14 mouse cellular contexts compared by ENCODE assay signal in genomic region chr7:67035661-67036060, GRCm38 (mm10).
"Had no signal": no experiment of that assay in that cellular context is flagged by ENCODE, and none has a peak within 500 bp of the region (broad histone marks: within the 10 kb centered on the region; RNA-seq: fewer than 3 reads in every experiment).

No protein-coding gene starts in this region.

- H3K27me3 ChIP-seq: liver, embryonic 15.5 days; midbrain, embryonic 12.5 days; midbrain, embryonic 15.5 days; neural tube, embryonic 12.5 days; stomach, embryonic 15.5 days had no signal

- DNase-seq: lung, adult 18-20 months; lung, embryonic 14.5 days; lung, postnatal 10 days; lung, postnatal 4 days; right cerebral cortex, postnatal 14 days; thymus, adult 18-20 months; thymus, postnatal 14 days; thymus, postnatal 36 days had no signal

- ATAC-seq: midbrain, embryonic 15.5 days had no signal

- H3K36me3 ChIP-seq: liver, embryonic 15.5 days; midbrain, embryonic 10.5 days; midbrain, embryonic 12.5 days; midbrain, embryonic 15.5 days; neural tube, embryonic 12.5 days; stomach, embryonic 15.5 days had no signal

- H3K4me1 ChIP-seq: liver, embryonic 15.5 days; midbrain, embryonic 12.5 days; midbrain, embryonic 15.5 days; neural tube, embryonic 12.5 days had no signal

- H3K4me2 ChIP-seq: liver, embryonic 15.5 days; lung, embryonic 14.5 days; midbrain, embryonic 12.5 days; midbrain, embryonic 15.5 days; neural tube, embryonic 12.5 days; stomach, embryonic 15.5 days had no signal

- H3K27ac ChIP-seq: liver, embryonic 15.5 days; midbrain, embryonic 10.5 days; midbrain, embryonic 12.5 days; midbrain, embryonic 15.5 days; neural tube, embryonic 12.5 days; stomach, embryonic 15.5 days had no signal

- H3K9me3 ChIP-seq: liver, embryonic 15.5 days; midbrain, embryonic 10.5 days; midbrain, embryonic 12.5 days; midbrain, embryonic 15.5 days; neural tube, embryonic 12.5 days; stomach, embryonic 15.5 days had no signal

- H3K4me3 ChIP-seq: liver, embryonic 15.5 days; midbrain, embryonic 10.5 days; midbrain, embryonic 12.5 days; midbrain, embryonic 15.5 days; neural tube, embryonic 12.5 days; stomach, embryonic 15.5 days had no signal

- H3K9ac ChIP-seq: liver, embryonic 15.5 days; lung, embryonic 14.5 days; midbrain, embryonic 12.5 days; midbrain, embryonic 15.5 days; neural tube, embryonic 12.5 days; stomach, embryonic 15.5 days had no signal
